Mouse (Mus musculus): ENCODE data around the gene Hmgcll1. TPM values are rescaled to one million over a fixed set of nuclear protein-coding genes. Genes with fewer than 3 reads are reported as not detected.

The Hmgcll1 gene
- polyA plus RNA-seq, 1 experiment from 2014 or later: 0.34 TPM

DNA sequence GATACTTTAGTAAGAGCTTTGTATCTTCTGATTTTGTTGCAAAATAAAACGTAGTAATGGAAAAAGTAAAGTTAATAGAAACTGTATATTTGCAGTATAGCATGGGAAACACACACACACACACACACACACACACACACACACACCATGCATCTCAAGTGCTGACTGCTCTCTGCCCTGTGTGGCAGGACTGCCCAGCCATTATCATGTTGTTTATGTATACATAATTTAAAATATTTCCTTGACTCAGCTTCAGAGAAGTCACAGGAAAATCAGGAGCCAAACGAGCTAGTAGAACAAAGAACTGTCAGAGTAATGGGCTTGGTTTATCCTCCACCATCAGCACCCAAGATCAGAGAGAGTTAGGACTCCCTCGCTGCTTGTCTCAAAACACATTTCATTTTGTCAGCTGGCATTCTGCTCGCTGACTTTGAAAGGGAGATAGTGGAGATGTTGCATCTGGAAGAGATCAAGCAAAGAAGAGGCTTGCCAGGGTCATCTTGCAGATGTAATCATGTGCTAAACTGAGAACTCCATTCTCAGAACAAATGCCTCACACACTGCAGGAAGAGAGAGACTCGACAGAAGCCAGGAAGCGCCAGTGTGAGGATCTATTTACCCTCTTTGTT, 7.2 kb upstream of the Hmgcll1 start:
- Histone ChIP-seq H3K9me3 (replicated peaks; ENCODE audit: control insufficient read depth, low read length) (no peaks in the 10 kb centered on the region), H3K4me2 (ENCODE audit: low read depth, low read length) (no peak overlapping the region), H3K27ac (ENCODE audit: low read length) (no peak overlapping the region), H3K27me3 (ENCODE audit: control insufficient read depth, insufficient read depth, low read depth, low read length) (no peaks in the 10 kb centered on the region), H3K4me3 (ENCODE audit: low read depth, low read length) (no peak overlapping the region), H3K9ac (ENCODE audit: low read depth, low read length) (no peak overlapping the region), H3K4me1 (ENCODE audit: control insufficient read depth, low read depth, low read length) (no peaks in the 10 kb centered on the region), H3K36me3 (ENCODE audit: control insufficient read depth, insufficient read depth) (no peaks in the 10 kb centered on the region)
- no peak for ATAC-seq (ENCODE audit: low read depth)
- WGBS (ENCODE audit: insufficient replicate concordance): 28% methylated on average over 6 of the region's 6 CpGs

DNA sequence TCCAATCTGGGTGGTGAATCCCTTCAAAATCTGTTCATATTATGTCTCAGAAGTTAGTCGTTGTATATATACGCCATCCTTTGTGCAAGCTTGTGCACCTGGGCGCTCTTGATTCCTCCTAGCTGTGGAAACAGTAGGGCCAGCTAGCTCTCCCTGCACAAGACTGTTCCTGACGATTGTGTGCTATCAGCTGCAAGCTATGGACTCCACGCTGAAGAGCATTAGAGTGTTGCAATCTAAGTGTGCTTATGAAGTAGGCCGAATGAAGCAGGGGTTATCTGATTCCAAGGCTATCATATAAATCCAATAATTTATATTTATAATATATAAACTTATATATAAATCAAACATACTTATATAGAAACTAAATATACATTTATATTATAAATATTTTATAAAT, 866 bp upstream of the Hmgcll1 start:
- H3K27ac ChIP-seq (ENCODE audit: low read length): no peak overlapping the region
- H3K4me2 ChIP-seq (ENCODE audit: low read depth, low read length): no peak overlapping the region
- H3K9ac ChIP-seq (ENCODE audit: low read depth, low read length): no peak overlapping the region
- H3K4me1 ChIP-seq (ENCODE audit: control insufficient read depth, low read depth, low read length): peaks cover 2% of the 10 kb centered on the region
- H3K36me3 ChIP-seq (ENCODE audit: control insufficient read depth, insufficient read depth): no peaks in the 10 kb centered on the region
- 0 out of 2 replicates have a peak, but pooled peaks have one; percentile 30 for ATAC-seq (ENCODE audit: low read depth)
- 48% methylated on average over 6 of the region's 6 CpGs for WGBS (ENCODE audit: insufficient replicate concordance)
- H3K27me3 ChIP-seq (ENCODE audit: control insufficient read depth, insufficient read depth, low read depth, low read length): no peaks in the 10 kb centered on the region
- H3K9me3 ChIP-seq (replicated peaks; ENCODE audit: control insufficient read depth, low read length): no peaks in the 10 kb centered on the region
- no peak overlapping the region for H3K4me3 ChIP-seq (ENCODE audit: low read depth, low read length)

DNA sequence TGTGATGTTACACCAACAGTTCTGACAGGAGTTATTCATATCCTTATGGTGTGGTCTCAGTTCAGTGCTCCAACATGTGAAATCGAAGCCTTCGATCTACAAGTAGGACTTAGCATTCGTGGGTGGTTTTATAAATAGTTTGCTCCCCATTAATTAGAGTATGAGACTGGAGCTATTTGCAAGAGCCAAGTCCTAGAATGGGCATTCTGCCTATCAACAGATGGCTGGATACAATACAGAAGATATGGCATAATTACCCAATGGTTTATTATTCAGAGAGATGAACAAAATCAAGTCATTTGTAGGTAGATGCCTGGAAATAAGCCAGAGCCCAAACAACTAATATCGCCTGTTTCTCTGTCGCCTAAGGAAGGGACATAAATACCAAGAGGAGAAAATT, 1.3 kb downstream of the Hmgcll1 start:
- Histone ChIP-seq H3K27me3 (ENCODE audit: control insufficient read depth, insufficient read depth, low read depth, low read length) (no peaks in the 10 kb centered on the region), H3K4me2 (ENCODE audit: low read depth, low read length) (no peak overlapping the region), H3K4me1 (ENCODE audit: control insufficient read depth, low read depth, low read length) (peaks cover 2% of the 10 kb centered on the region), H3K36me3 (ENCODE audit: control insufficient read depth, insufficient read depth) (no peaks in the 10 kb centered on the region), H3K9me3 (replicated peaks; ENCODE audit: control insufficient read depth, low read length) (no peaks in the 10 kb centered on the region), H3K9ac (ENCODE audit: low read depth, low read length) (no peak overlapping the region), H3K27ac (ENCODE audit: low read length) (no peak overlapping the region), H3K4me3 (ENCODE audit: low read depth, low read length) (no peak overlapping the region)
- WGBS (ENCODE audit: insufficient replicate concordance): 78% methylated on average over 5 of the region's 5 CpGs
- ATAC-seq (ENCODE audit: low read depth): no peak

DNA sequence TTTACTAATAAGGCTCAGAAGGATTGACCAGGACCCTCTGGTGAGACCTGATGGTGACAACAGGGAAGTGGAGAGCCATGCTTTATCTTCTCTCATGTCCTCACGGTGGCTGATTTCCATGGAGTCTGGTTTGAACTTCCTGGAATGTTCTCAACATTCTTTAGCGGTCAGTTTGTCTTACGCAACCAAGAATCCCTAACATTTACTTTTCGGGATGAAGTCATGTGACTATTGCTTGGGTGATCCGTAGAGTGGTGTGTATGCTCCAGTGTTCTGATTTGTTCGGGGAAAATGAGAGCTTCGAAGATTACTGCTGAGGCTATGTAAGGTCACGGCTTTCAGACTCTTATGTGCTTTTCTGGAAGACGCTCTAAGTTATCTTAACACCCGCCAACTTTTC, 1.9 kb downstream of the Hmgcll1 start:
- H3K9me3 ChIP-seq (replicated peaks; ENCODE audit: control insufficient read depth, low read length): no peaks in the 10 kb centered on the region
- 69% methylated on average over 10 of the region's 10 CpGs for WGBS (ENCODE audit: insufficient replicate concordance)
- no peaks in the 10 kb centered on the region for H3K27me3 ChIP-seq (ENCODE audit: control insufficient read depth, insufficient read depth, low read depth, low read length)
- H3K36me3 ChIP-seq (ENCODE audit: control insufficient read depth, insufficient read depth): no peaks in the 10 kb centered on the region
- peaks cover 2% of the 10 kb centered on the region for H3K4me1 ChIP-seq (ENCODE audit: control insufficient read depth, low read depth, low read length)
- no peak for ATAC-seq (ENCODE audit: low read depth)
- no peak overlapping the region for H3K27ac ChIP-seq (ENCODE audit: low read length)
- H3K4me3 ChIP-seq (ENCODE audit: low read depth, low read length): no peak overlapping the region
- no peak overlapping the region for H3K9ac ChIP-seq (ENCODE audit: low read depth, low read length)
- no peak overlapping the region for H3K4me2 ChIP-seq (ENCODE audit: low read depth, low read length)

DNA sequence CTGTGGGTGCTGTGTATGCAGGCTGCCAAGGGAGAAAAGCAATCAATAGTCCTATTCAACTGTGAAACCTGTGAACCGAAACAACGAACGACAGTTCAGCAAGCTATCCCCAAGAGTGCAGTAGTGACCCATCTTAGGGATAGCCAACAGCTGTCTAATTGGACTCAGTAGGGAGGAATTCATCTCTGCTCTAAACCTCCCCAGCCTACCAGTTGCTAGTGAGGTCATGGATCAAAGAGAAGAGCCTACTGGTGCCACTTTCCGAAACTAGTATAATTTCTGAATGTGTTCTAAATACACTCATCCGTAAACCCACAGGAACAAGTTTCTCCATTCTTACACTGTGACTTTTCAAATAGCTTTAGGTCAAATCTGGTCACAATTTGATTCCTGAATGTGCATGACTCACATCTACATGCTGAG, 8.9 kb downstream of the Hmgcll1 start:
- Histone ChIP-seq H3K36me3 (ENCODE audit: control insufficient read depth, insufficient read depth) (no peaks in the 10 kb centered on the region), H3K4me2 (ENCODE audit: low read depth, low read length) (no peak overlapping the region), H3K4me1 (ENCODE audit: control insufficient read depth, low read depth, low read length) (no peaks in the 10 kb centered on the region), H3K9me3 (replicated peaks; ENCODE audit: control insufficient read depth, low read length) (no peaks in the 10 kb centered on the region), H3K27me3 (ENCODE audit: control insufficient read depth, insufficient read depth, low read depth, low read length) (no peaks in the 10 kb centered on the region), H3K27ac (ENCODE audit: low read length) (no peak overlapping the region), H3K9ac (ENCODE audit: low read depth, low read length) (no peak overlapping the region), H3K4me3 (ENCODE audit: low read depth, low read length) (no peak overlapping the region)
- ATAC-seq (ENCODE audit: low read depth): no peak
- WGBS (ENCODE audit: insufficient replicate concordance): 71% methylated on average over 5 of the region's 5 CpGs

DNA sequence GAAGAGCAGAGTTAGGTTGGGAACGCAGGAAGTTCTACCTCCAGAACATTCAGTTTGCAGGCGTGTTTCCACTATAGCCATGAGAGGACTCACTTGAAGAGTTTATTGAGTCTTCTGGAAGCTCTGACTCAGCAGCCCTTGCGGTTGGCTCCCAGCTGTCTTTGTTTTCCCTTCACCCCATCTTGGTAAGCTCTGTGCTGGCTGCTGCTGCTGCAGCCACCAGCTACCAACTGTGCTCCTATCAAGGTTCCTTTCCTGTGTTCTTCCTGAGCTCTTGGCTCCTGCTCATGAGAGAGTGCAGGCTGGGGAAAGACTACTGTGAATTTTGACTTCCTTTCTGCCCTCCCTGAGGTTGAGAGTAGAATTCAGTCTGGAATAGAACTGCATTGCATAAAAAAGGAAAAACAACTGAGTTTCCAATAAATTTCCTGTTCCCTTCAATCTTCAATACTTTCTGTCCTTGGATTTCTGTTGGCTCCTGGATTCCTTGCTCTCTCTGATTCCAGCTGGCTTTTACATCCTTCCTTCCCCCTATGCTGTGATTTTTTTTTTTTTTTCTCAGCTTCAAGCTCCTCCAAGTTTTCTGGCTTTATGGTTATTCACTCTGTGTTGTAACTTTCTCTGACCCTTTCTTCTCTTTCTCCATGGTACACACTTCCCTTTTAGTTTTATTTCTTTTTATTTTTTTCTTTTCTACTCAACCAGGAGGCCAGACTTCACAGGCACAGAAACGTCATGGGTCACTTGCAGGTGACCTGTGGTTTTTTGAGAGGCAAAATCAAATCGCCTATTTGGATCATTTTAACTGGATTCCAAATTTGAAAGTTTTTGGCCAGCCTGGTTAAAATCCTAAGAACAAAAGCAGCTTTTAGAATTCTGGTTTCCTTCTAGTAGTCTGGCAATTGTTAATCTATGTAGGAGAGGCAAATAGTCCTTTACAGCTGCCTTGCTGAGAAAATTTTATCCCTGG, 9.9 kb downstream of the Hmgcll1 start:
- Histone ChIP-seq H3K36me3 (ENCODE audit: control insufficient read depth, insufficient read depth) (no peaks in the 10 kb centered on the region), H3K4me3 (ENCODE audit: low read depth, low read length) (no peak overlapping the region), H3K9ac (ENCODE audit: low read depth, low read length) (no peak overlapping the region), H3K4me2 (ENCODE audit: low read depth, low read length) (no peak overlapping the region), H3K9me3 (replicated peaks; ENCODE audit: control insufficient read depth, low read length) (no peaks in the 10 kb centered on the region), H3K4me1 (ENCODE audit: control insufficient read depth, low read depth, low read length) (no peaks in the 10 kb centered on the region), H3K27ac (ENCODE audit: low read length) (no peak overlapping the region; the same call in 1 of the 2 replicates), H3K27me3 (ENCODE audit: control insufficient read depth, insufficient read depth, low read depth, low read length) (no peaks in the 10 kb centered on the region)
- 16% methylated on average over 5 of the region's 5 CpGs for WGBS (ENCODE audit: insufficient replicate concordance)
- peak; percentile 71 for ATAC-seq (ENCODE audit: low read depth)

DNA sequence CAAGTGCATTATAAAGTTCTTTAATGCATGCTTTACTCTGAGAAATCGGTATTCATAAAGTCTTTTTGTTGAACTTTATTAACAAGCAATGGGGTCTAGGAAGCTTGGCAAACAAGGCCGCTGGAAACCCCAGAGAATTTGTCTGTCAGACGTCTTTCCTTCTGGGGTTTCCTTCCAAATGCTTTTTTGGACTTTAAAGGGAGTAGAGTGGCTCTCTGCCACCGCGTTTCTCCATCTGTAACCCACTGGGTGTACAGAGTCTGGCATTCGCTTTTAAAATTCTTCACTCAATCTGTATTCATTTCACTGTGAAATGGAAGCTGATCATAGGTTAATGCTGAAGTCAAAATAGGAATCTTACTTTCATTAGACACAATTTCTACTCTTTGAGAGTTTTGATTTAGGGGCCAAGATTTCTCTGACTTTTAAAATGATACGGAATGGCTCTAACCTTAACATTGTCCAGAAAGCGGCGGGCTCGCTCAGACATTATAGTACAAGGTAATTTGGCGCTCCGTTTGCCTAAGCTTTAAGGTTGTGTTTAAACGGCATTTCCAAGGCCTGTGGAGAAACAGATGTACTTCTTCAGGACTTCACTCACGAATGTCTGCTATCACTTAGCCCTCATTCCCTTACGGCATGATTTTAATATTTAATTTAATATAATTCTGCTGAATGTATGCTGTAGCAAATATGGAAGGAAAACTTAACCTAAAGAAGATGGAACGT, 15.0 kb downstream of the Hmgcll1 start:
- Histone ChIP-seq H3K27ac (ENCODE audit: low read length) (no peak overlapping the region), H3K27me3 (ENCODE audit: control insufficient read depth, insufficient read depth, low read depth, low read length) (no peaks in the 10 kb centered on the region), H3K9me3 (replicated peaks; ENCODE audit: control insufficient read depth, low read length) (no peaks in the 10 kb centered on the region), H3K4me3 (ENCODE audit: low read depth, low read length) (no peak overlapping the region), H3K36me3 (ENCODE audit: control insufficient read depth, insufficient read depth) (no peaks in the 10 kb centered on the region), H3K9ac (ENCODE audit: low read depth, low read length) (no peak overlapping the region), H3K4me1 (ENCODE audit: control insufficient read depth, low read depth, low read length) (no peaks in the 10 kb centered on the region), H3K4me2 (ENCODE audit: low read depth, low read length) (no peak overlapping the region)
- 77% methylated on average over 16 of the region's 16 CpGs for whole genome bisulfite sequencing (ENCODE audit: insufficient replicate concordance)
- ATAC-seq (ENCODE audit: low read depth): no peak

DNA sequence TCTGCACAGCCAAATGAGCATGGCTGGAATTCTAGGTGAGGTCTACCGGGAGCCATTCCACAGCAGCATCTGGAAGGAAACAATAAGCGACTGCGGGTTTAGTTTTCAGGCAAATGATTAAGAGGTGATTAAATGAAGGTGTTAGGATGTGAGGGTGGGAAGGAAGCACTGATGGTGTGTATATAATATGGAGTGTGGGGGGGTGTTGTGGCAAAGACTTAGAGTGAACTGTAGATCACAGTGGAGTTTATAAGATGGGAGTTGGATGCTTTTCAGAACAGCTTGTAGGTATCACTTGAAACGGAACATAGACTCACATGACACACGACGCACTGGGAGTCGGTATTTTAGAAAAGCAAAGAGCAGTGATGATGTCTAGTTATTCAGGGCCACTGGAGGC, 20.4 kb downstream of the Hmgcll1 start:
- no peak overlapping the region for H3K9ac ChIP-seq (ENCODE audit: low read depth, low read length)
- H3K4me2 ChIP-seq (ENCODE audit: low read depth, low read length): no peak overlapping the region
- H3K27me3 ChIP-seq (ENCODE audit: control insufficient read depth, insufficient read depth, low read depth, low read length): no peaks in the 10 kb centered on the region
- H3K9me3 ChIP-seq (replicated peaks; ENCODE audit: control insufficient read depth, low read length): no peaks in the 10 kb centered on the region
- no peak for ATAC-seq (ENCODE audit: low read depth)
- no peaks in the 10 kb centered on the region for H3K4me1 ChIP-seq (ENCODE audit: control insufficient read depth, low read depth, low read length)
- 73% methylated on average over 7 of the region's 7 CpGs for WGBS (ENCODE audit: insufficient replicate concordance)
- no peak overlapping the region for H3K27ac ChIP-seq (ENCODE audit: low read length)
- no peak overlapping the region for H3K4me3 ChIP-seq (ENCODE audit: low read depth, low read length)
- H3K36me3 ChIP-seq (ENCODE audit: control insufficient read depth, insufficient read depth): no peaks in the 10 kb centered on the region
